Mouse (Mus musculus): ENCODE measurements around the gene Usp5.
A peak's percentile ranks its signal among the peaks of the same experiment; 100 is the strongest.
"Not testable (repeated sequence)": the region's sequence is repeated elsewhere in the genome, so short reads cannot be mapped to it uniquely, and the experiment has no call there.

The Usp5 gene

GRCm38 (mm10) chr6:124839805-124840204 lies 10.5 kb upstream of the Usp5 start:
- no peak for DNase-seq

DNA sequence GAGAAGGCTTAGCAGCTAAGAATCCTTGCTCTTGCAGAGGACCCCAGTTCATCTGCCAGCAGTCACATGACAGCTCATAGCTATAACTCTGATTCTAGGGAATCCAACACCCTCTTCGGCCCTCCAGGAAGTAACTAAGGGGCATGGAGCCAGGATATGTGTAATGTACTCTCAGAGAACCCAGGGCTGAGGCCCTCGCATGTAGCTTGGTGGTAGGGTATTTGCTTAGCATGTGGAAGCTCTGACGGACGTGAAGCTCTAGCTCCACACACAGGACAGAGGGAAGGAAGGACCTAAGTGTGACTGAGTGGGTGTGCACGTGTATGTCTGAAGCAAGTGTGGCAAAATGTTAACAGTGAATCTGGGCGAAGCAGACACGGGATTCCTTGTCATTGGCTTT lies 7.1 kb upstream of the Usp5 start:
- DNase-seq: no peak

DNA sequence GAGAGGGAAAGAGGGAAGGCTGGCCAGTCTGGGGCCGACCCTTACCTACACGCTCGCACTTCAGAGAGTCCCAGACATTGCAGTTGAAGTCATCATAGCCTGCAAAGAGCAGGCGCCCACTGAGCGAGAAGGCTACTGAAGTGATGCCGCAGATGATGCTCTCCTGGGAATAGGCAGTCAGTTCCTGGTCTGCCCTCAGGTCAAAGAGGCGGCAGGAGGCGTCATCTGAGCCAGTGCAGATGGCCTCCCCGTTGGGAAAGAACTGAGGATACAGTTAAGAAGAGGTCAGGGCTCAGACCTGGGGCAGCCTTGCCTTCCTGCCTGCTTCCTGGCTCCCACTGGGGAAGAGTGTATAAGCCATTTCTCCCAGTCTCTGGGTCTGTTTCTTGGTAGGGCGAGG lies 6.2 kb upstream of the Usp5 start:
- DNase-seq: no peak

DNA sequence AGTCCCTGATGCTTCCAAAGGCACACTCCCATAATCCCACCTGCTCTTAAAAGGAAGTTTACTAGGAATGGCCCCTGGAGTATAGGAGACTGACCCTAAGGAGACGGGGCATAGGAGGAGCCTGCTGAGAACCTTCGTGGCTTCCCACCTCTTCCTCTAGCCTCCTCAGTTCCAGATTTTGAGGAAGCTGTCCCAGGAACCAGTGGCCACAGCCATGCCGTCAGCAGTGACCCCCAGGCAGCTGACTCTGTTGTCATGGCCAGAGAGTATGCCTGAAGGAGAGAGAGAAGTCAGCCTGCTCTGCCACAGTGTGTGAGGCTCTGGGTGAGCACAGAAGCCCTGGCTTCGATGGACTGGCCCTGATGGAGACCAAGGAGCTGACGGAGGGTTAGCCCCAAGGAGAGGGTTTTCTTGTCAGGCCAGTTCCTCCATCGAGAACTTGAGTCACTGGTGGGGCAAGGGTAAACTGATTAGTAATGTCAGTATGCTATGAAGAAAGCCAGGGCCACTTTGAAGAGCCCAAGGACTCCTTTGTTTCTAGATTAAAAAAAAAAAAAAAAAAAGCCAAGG lies 5.3 kb upstream of the Usp5 start:
- no peak for DNase-seq

DNA sequence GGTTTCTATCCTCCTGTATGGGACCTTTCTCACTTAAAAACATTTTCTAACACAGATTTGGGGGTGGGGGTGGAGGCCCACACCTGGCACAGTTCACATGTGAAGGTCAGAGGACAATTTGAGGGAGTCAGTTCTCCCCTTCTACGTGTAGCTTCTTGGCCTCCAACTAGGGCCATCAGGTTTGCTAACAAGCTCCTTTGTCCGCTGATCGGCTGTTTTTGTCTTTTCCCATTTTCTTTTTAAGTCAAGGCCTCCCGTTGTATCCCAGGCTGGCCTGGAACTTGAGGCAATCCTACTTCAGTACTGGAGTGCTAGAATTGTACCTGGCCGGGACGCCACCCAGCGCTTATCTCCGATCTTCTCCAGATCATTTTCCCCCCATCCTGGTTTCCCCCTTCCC lies 2.4 kb upstream of the Usp5 start:
- no peak for DNase-seq

DNA sequence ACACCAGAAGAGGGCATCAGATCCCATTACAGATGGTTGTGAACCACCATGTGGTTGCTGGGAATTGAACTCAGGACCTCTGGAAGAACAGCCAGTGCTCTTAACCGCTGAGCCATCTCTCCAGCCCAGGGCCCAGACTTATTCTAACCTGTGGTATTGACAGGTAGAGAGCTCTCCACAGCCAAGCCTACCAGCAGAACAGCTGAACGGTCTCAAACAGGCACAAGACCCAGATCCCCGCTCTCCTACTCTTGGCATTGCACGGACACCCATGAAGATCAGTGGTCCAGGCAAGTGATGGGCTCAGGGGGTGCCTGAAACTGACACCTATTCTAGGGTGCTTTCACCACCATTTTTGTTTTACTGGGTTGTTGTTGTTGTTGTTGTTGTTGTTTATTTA lies 1.9 kb upstream of the Usp5 start:
- DNase-seq: not testable (repeated sequence)

DNA sequence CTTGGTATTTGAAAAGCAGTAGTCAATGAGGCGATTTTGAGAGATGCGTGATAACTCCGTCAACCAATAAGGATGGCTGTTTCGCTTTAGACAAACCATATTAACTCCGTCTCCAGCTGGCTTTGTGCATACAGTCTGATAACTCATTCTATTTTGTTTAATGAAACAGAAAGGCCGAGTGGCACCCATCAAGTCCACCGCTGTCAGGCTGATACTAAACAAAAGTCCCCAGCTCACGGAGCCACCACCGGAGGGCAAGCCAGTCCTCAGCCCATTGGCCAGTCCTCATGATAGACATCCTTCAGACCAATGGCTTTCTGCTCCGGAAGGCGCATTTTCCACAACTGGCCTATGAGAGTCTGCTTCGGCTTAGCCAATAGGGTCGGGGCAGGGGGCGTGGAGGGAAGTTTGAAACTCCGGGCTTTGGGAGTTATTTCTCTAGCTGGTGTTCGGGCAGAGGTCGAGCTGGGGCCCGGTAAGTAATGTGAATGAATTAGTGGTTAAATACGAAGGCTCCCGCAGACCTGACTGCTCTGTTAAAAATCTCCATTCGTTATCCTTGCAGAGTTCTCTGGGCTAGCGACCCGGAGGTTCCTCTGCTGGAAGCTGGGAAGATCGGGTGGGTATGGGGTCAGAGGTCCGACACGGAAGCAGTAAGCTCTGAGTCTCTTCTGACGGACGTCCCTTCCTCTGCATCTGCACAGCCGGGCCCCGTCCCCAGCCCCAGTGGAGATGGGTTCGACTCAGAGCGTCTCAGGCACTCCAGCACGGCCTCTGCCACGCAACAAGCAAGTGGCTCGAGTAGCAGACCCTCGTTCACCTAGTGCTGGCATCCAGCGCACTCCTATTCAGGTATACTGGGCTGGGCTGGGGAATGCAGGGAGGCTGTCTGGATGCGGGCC lies 766 bp upstream of the Usp5 start:
- peak; percentile 96 to 98 for DNase-seq

- peak; percentile 53 to 75 for DNase-seq
Observed at GRCm38 (mm10) chr6:124828101-124828592, 1.1 kb downstream of the Usp5 start.

- no peak for DNase-seq
Observed at GRCm38 (mm10) chr6:124822049-124822448, 7.2 kb downstream of the Usp5 start.

DNA sequence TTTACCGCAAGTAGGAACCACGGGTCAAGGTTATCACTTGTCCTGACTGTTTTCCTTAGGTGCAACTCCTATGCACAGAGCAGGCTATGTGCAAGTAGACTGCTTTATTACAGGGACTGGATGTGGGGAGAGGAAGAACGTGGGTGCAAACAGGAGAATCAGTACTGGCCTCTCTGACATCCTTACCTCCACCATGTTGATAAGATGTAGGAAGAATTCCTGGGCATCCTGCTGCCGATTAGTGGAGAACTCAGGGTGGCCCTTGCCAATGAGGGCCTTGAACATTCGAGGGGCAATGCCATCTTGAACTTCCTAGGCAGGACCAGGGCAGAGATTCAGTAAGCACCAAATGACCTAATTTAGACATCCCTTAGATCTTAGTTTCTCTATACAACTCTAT lies 8.4 kb downstream of the Usp5 start:
- no peak for DNase-seq

- DNase-seq: no peak
Observed at GRCm38 (mm10) chr6:124817971-124818370, 11.3 kb downstream of the Usp5 start.

DNA sequence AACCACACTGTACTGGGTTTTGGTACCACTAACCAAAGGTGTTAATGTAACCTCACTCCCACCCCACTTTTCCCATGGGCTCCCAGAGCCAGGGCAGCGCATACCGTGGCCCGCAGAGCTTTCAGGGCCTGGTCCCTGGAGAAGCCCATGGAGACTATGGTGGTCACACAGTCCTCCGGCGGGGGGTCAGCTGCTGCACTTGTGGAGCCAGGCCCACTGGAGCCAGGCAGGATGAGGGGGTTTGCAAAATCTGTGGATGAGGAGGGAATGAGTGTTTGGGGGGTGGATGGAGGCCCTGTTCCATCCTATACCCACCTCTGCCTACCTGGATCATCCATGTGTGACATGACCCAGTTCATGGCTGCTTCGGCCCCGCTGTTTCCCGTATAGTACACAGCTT lies 11.7 kb downstream of the Usp5 start:
- no peak for DNase-seq

GRCm38 (mm10) chr6:124817125-124817524 lies 12.2 kb downstream of the Usp5 start:
- DNase-seq: no peak

DNA sequence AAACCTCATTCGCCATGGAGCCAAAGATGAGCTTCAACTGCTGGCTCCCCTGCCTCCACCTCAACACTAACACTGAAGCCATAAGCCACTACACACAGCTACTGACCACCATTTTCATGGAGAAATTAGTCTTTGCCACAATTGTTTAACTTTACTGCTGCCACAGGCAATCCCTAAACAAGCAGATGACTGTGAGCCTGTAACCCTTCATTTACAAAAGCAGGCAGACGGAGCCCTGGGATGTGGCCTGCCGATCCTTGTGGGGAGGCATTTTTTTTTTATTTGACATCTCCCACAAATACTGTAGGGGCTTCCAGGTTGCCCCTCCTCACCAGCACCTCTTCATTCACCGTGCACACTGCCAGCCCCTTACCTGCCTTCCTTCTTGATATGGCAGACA lies 12.7 kb downstream of the Usp5 start:
- DNase-seq: no peak

DNA sequence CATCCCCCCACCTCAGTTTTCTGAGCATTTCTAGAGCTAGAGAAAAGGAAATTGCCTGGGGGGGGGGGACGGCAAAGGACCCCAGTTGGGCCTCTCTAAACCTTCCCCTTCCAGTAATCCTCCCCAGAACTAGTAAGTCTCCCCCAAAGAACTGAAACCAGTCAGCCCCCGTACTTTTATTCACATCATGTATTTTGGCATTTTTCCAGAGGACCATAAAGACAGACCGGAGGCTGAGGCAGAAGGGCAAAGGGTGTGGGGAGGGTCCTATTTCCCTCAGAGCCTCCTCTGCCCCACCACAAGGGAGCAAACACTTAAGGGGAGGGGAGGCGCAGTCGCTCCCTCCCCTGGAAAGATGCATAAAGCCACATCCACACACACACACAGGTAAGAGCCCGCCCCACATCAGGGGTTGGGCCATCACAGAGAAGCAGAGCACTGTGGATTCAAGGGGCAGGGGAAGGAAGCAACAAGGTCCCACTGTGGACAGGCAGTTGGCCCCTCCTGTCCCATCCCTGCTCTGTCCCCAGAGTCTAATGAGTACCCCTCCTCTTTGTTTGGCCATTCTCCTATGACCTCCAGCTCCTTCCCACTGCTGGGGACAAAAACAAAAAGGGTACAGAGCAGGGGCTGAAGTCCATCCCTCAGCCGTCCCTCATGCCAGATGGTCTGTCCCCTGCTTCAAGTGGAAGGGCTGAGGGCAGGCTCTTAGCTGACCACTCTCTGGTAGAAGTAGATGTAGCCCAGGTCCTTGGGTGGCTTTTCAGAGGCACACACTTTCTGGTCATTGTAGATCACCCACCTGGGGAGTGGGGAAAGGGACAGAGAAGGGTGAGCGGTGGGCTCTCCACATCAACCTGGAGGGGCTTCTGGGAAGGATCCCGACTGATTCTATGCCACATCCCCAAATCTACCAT lies 14.2 kb downstream of the Usp5 start:
- peak in 1 of 2 experiments; percentile 26 for DNase-seq

DNA sequence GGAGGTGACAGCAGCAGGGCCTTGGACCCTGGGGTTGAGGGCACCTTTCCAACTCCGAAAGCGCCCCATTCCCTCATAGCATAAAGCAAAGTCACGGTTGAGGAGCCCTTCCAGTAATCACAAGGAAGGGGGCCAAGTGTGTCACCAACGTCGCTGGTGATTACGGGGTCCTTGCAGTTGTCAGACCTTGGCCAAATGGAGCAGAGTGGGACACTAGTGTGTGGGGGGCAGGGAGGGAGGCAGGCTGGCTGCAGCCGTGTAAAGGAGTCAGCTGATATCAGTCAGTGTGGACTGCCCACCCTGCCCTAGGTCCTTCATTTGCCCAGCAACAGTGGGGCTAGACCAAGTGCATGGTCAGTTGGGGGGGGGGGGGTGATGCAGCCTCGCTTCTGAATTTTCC lies 14.8 kb downstream of the Usp5 start:
- peak in 1 of 2 experiments; percentile 56 for DNase-seq

- DNase-seq: peak; percentile 93 to 96
Observed at GRCm38 (mm10) chr6:124813933-124814332, 15.4 kb downstream of the Usp5 start, which contains the start of gene Tpi1. Gene Tpi1, minus strand, starts transcription at chr6:124814296.

- DNase-seq: peak; percentile 72 to 83
Observed at GRCm38 (mm10) chr6:124813496-124813895, 15.8 kb downstream of the Usp5 start.

DNA sequence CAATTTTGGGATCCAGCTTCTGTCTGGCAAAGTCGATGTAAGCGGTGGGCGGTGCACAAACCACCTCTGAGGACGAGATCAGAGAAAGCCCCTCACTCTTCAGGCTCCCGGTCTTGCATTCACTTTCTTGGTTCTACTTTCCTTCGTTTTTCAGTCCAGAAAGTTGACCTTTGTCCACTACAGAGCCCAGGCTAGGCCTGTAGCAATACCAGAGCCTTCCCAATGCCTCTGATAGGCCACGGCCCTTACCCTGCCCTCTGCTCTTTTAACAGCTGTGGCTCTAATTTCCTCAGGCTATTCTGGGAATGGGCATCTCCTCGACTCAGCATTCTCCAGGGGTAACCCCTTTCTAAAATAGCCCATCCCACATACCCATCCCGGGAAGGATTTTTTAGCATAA lies 16.4 kb downstream of the Usp5 start:
- peak; percentile 31 to 63 for DNase-seq

DNA sequence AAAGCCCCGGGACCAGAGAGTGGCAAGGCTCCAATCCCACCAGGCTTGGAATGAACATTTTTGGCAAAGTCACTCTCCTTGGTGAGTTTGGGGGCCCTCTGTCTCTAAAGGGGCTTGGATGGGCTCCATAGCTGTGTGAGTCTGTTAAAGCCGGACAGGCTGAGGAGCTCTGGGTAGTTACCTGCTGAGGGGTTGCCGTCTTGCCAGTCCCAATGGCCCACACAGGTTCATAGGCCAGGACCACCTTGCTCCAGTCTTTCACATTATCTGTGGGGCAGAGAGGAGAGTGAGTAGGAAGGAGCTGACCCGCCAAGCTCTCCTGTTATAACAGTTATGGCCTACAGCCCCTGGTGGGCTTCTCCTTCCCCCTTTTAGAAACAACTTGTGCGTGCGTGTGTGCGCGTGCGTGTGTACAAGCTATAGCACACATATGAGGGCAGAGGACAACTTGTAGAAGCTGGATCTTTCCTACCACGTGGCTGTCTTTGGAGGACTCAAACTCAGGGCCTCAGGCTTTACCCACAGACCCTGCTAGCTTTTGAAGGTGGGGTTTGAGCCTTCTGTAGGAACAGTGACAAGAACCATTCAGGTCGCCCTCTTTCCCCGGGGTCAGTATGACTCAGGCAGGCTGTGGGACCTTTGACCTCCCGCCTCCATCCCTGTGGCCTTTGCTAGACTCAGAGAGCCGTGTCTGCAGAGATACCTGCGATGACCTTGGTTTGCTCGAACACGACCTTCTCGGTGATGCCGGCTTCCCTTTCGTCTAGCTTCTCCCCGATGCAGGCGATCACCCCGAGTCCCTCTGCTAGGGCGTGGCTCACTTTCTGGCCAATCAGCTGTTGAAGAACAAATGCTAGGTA lies 17.4 kb downstream of the Usp5 start:
- DNase-seq: peak; percentile 42 to 62

DNA sequence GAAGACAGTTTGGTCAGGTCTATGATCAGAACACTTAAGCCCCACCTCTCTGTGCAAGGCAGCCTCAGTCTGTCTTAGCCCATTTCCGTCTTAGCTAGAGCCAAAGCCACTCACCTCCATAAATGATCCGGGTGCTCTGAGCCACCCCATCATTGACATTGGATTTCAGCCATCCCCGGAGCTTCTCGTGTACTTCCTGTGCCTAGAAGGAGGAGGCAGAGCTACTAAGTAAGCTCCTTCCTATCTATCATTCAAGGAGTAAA lies 17.9 kb downstream of the Usp5 start:
- DNase-seq: peak in 1 of 2 experiments; percentile 45
